10 mouse cellular contexts compared by ENCODE assay signal in the genomic region with DNA sequence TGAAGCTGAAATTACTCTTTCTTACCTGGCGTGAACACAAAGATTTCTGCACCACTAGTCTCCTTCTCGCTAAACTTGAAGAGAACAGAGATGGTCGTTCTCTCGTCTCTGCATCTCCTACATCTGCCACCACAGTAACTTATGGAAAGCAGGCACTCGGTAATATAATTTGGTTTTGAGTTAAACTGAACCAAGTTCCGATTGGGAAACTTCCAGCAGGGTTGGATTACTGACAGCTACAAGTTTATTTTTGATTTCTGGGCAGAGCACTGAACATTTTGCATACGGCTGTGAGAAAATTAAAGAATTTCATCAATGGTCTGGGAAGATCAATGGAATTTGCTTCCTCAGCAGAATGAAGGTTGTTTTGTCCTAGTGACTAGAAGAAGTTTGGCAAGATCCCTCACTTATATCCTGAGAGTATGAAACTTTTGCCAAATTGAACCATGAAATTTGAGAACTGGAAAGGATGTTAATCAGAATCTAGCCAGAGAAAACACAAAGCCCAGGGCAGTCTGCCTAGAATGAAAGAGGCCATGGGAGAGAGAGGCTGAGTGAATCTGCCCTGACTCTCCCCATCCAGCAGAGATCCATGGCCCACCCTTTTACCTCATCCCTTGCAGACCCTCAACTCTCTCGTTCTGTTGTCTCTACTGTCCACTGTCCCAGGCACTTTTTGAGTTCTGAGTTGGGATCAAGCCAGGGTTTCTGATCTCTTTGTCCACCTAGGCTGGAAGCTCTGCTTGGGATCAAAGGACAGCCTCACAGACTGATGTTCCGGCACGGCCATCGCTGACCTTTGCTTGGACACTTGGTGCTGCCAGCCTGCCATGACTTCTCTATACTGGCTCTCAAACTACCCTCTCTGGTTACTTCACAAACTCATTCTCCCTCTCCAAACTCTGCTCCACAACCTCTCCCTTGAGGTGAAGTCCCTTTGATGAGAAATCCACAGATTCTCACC. TPM values are rescaled to one million over a fixed set of nuclear protein-coding genes. Genes with fewer than 3 reads are reported as not detected.
DNase-seq lines count a peak whose midpoint lies in the region; ATAC-seq lines count a peak whose summit lies in the region.
"Had no signal": no experiment of that assay in that cellular context is flagged by ENCODE, and none has a peak within 500 bp of the region (broad histone marks: within the 10 kb centered on the region; RNA-seq: fewer than 3 reads in every experiment).

No protein-coding gene starts in this region.

- WGBS in heart, embryonic 12.5 days, result 79% methylated on average over 11 of the region's 11 CpGs
- 75% methylated on average over 11 of the region's 11 CpGs for WGBS in liver, embryonic 12.5 days (ENCODE audit: insufficient replicate concordance)
- 88% methylated on average over 11 of the region's 11 CpGs for WGBS in hindbrain, embryonic 11.5 days

- no peaks in the 10 kb centered on the region for H3K9me3 ChIP-seq in heart, embryonic 12.5 days (replicated peaks)
- H3K9me3 ChIP-seq in liver, embryonic 12.5 days (replicated peaks), result no peaks in the 10 kb centered on the region
- no peaks in the 10 kb centered on the region for H3K9me3 ChIP-seq in hindbrain, embryonic 11.5 days (ENCODE audit: control insufficient read depth, low read length)
- H3K9me3 ChIP-seq: midbrain, embryonic 12.5 days had no signal

- no peaks in the 10 kb centered on the region for H3K4me1 ChIP-seq in heart, embryonic 12.5 days (replicated peaks)
- H3K4me1 ChIP-seq in liver, embryonic 12.5 days, result no peaks in the 10 kb centered on the region
- H3K4me1 ChIP-seq in hindbrain, embryonic 11.5 days (replicated peaks; ENCODE audit: control insufficient read depth, insufficient read depth, low read length), result no peaks in the 10 kb centered on the region
- H3K4me1 ChIP-seq: midbrain, embryonic 12.5 days had no signal

- no peaks in the 10 kb centered on the region for H3K36me3 ChIP-seq in heart, embryonic 12.5 days
- no peaks in the 10 kb centered on the region for H3K36me3 ChIP-seq in liver, embryonic 12.5 days
- H3K36me3 ChIP-seq in hindbrain, embryonic 11.5 days (ENCODE audit: control insufficient read depth, insufficient read depth, low read length), result no peaks in the 10 kb centered on the region
- H3K36me3 ChIP-seq: midbrain, embryonic 12.5 days had no signal

- no peak overlapping the region for H3K27ac ChIP-seq in heart, embryonic 12.5 days (ENCODE audit: poor library complexity, severe bottlenecking)
- H3K27ac ChIP-seq in liver, embryonic 12.5 days, result no peak overlapping the region
- no peak overlapping the region for H3K27ac ChIP-seq in hindbrain, embryonic 11.5 days (ENCODE audit: low read depth, low read length)
- H3K27ac ChIP-seq: midbrain, embryonic 12.5 days had no signal

- H3K9ac ChIP-seq in heart, embryonic 12.5 days, result no peak overlapping the region
- no peak overlapping the region for H3K9ac ChIP-seq in liver, embryonic 12.5 days
- no peak overlapping the region for H3K9ac ChIP-seq in hindbrain, embryonic 11.5 days (ENCODE audit: low read depth, low read length)
- H3K9ac ChIP-seq: midbrain, embryonic 12.5 days had no signal

- H3K4me3 ChIP-seq in heart, embryonic 12.5 days, result no peak overlapping the region
- no peak overlapping the region for H3K4me3 ChIP-seq in liver, embryonic 12.5 days
- H3K4me3 ChIP-seq in hindbrain, embryonic 11.5 days (ENCODE audit: low read depth, low read length), result no peak overlapping the region
- H3K4me3 ChIP-seq: midbrain, embryonic 12.5 days had no signal

- H3K4me2 ChIP-seq in heart, embryonic 12.5 days, result no peak overlapping the region
- H3K4me2 ChIP-seq in liver, embryonic 12.5 days, result no peak overlapping the region
- H3K4me2 ChIP-seq in hindbrain, embryonic 11.5 days (replicated peaks; ENCODE audit: low read depth, low read length), result no peak overlapping the region
- H3K4me2 ChIP-seq: midbrain, embryonic 12.5 days had no signal

- ATAC-seq in heart, embryonic 12.5 days (ENCODE audit: insufficient number of reproducible peaks, low FRiP score), result no peak
- ATAC-seq in liver, embryonic 12.5 days, result no peak
- ATAC-seq in hindbrain, embryonic 11.5 days (ENCODE audit: low FRiP score), result no peak

- peak; percentile 84 for DNase-seq in heart, adult 11 months
- DNase-seq in right cerebral cortex, postnatal 4 days, result peak; percentile 24
- no peak for DNase-seq in right cerebral cortex, postnatal 25 days
- peak; percentile 17 for DNase-seq in heart, postnatal 4 days
- DNase-seq in skeletal muscle tissue, adult 2 months (ENCODE audit: low read depth, low spot score), result peak; percentile 45
- DNase-seq in hindbrain, embryonic 11.5 days (ENCODE audit: low spot score), result no peak
- DNase-seq: adrenal gland, adult 8-10 months had no signal

- no peaks in the 10 kb centered on the region for H3K27me3 ChIP-seq in heart, embryonic 12.5 days (replicated peaks)
- peaks cover 4% of the 10 kb centered on the region; the same call in 1 of the 2 replicates for H3K27me3 ChIP-seq in liver, embryonic 12.5 days (replicated peaks)
- H3K27me3 ChIP-seq in hindbrain, embryonic 11.5 days (ENCODE audit: control insufficient read depth, insufficient read depth, low read length), result no peaks in the 10 kb centered on the region
- H3K27me3 ChIP-seq: midbrain, embryonic 12.5 days had no signal

RNA-seq across cellular contexts. Expression of a gene that starts 48.5 kb away (rescaled TPM):
- polyA plus RNA-seq in heart, embryonic 12.5 days (2016; fragmentation: Nextera tagmentation; extraction: Ambion mirVana), result 124 and 132 TPM in 2 replicates
- 10 to 100 TPM; 89.4 to 94.8 TPM for total RNA-seq in heart, postnatal 4 days (2021)
- polyA plus RNA-seq in liver, embryonic 12.5 days (2016; fragmentation: Nextera tagmentation; extraction: Ambion mirVana), result 95.5 and 99.5 TPM in 2 replicates
- polyA plus RNA-seq in hindbrain, embryonic 11.5 days (2014; fragmentation: Nextera tagmentation; extraction: Ambion mirVana), result 169 and 178 TPM in 2 replicates

Comparison
In these comparisons a context has a peak if more than half of its experiments do, and no peak if none do; other contexts are left out.
1. DNase-seq: peak in heart, adult 11 months (single experiment), right cerebral cortex, postnatal 4 days (single experiment), heart, postnatal 4 days (single experiment) and skeletal muscle tissue, adult 2 months (single experiment); none in right cerebral cortex, postnatal 25 days (single experiment) and hindbrain, embryonic 11.5 days (single experiment).